Comparison of ENCODE assay signal across 7 mouse cellular contexts in genomic region chr19:31342150-31342549, GRCm38 (mm10).
A peak's percentile ranks its signal among the peaks of the same experiment; 100 is the strongest.
DNase-seq lines count a peak whose midpoint lies in the region; ATAC-seq and TF ChIP-seq lines count a peak whose summit lies in the region.

No protein-coding gene starts in this region.

- no peak for TF ChIP-seq POLR2A in cerebellum, adult 2 months (IDR thresholded peaks at IDR 0.05; ENCODE audit: borderline replicate concordance, insufficient read depth, low read length)

- no peaks in the 10 kb centered on the region for H3K36me3 ChIP-seq in lung, embryonic 14.5 days (ENCODE audit: insufficient read depth)

- TF ChIP-seq CTCF in cerebellum, adult 2 months (IDR thresholded peaks at IDR 0.05; ENCODE audit: borderline replicate concordance, insufficient read depth, low read depth, low read length), result peak; percentile 61; the same call in 1 of the 2 replicates
- TF ChIP-seq CTCF in lung, embryonic 14.5 days (IDR thresholded peaks at IDR 0.05; ENCODE audit: low read depth), result peak; percentile 81

- DNase-seq in ovary, postnatal 14 days (ENCODE audit: low spot score), result peak; percentile 41
- DNase-seq in ovary, adult 18-20 months (ENCODE audit: low spot score), result no peak
- peak; percentile 51 for DNase-seq in R1 (ENCODE audit: low read depth, low spot score)
- peak; percentile 7 to 10 for DNase-seq in cerebellum, adult 2 months
- peak; percentile 58 to 78 for DNase-seq in heart, postnatal 14 days
- peak; percentile 88 for DNase-seq in lung, embryonic 14.5 days
- DNase-seq in skeletal muscle tissue, adult 2 months (ENCODE audit: low read depth, low spot score), result peak; percentile 32

- intact Hi-C loops in heart, postnatal 14 days (cut with DNase I), result loop anchor here (5.0 to 10.0 kb wide), 6 partner anchors 320 to 677 kb away; no protein-coding TSS in a partner anchor

- no peak overlapping the region for H3K27ac ChIP-seq in cerebellum, adult 2 months (ENCODE audit: insufficient read depth, low read length)
- H3K27ac ChIP-seq in lung, embryonic 14.5 days (ENCODE audit: low read depth), result no peak overlapping the region

- no peaks in the 10 kb centered on the region for H3K9me3 ChIP-seq in lung, embryonic 14.5 days (ENCODE audit: low read depth, low read length)

- H3K4me3 ChIP-seq in cerebellum, adult 2 months (replicated peaks; ENCODE audit: insufficient read depth, low read depth, low read length), result no peak overlapping the region
- H3K4me3 ChIP-seq in lung, embryonic 14.5 days (ENCODE audit: low read depth, low read length), result no peak overlapping the region

- ATAC-seq in lung, embryonic 14.5 days (ENCODE audit: insufficient read depth), result peak; percentile 63; the same call in 1 of the 2 replicates

- 21% methylated on average over 4 of the region's 4 CpGs for WGBS in cerebellum, adult 2 months
- 18% methylated on average over 4 of the region's 4 CpGs for WGBS in lung, embryonic 14.5 days

- H3K27me3 ChIP-seq in cerebellum, adult 2 months (ENCODE audit: control insufficient read depth, insufficient read depth, low read length), result no peaks in the 10 kb centered on the region
- no peaks in the 10 kb centered on the region for H3K27me3 ChIP-seq in lung, embryonic 14.5 days (ENCODE audit: insufficient read depth, low read length)

- no peaks in the 10 kb centered on the region for H3K4me1 ChIP-seq in cerebellum, adult 2 months (ENCODE audit: control insufficient read depth, insufficient read depth, low read length)
- H3K4me1 ChIP-seq in lung, embryonic 14.5 days (ENCODE audit: insufficient read depth), result no peaks in the 10 kb centered on the region

- H3K9ac ChIP-seq in lung, embryonic 14.5 days, result no peak overlapping the region

- no peak overlapping the region for H3K4me2 ChIP-seq in lung, embryonic 14.5 days
